Mouse (Mus musculus) hindlimb bud, embryonic 11.5 days (tissue): ENCODE data around the gene Itpr3.

Experiments
- DNase-seq: peaks from one replicate; pipeline ENCODE4 v3.0.0-alpha.2; 2012; ENCODE audit warnings: low read depth, low spot score; ENCODE audit errors: extremely low spot score

Itpr3 gene

GRCm38 (mm10) chr17:27070913-27071312 lies 13.8 kb downstream of the Itpr3 start:
- DNase-seq, result no peak

GRCm38 (mm10) chr17:27071630-27072029 lies 14.5 kb downstream of the Itpr3 start:
- no peak for DNase-seq

GRCm38 (mm10) chr17:27072363-27072762 lies 15.3 kb downstream of the Itpr3 start:
- DNase-seq, result no peak

DNA sequence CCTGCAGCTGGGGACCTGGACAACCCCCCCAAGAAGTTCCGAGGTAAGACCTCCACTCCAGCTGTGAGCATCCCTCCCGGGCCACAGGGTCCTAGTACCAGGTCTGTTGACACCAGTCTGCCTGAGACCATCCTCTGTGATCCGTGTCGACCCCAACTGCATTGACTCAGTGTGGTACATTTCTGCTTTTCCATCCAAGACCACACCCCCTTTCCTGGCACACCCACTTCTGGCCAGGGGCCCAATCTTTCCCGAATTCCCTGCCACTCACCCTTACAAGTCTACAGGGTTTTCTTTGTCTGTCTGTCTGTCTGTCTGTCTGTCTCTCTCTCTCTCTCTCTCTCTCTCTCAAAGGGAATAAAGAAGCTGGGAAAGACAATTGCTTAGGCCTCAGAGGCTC lies 16.0 kb downstream of the Itpr3 start:
- DNase-seq, result no peak

GRCm38 (mm10) chr17:27073778-27074177 lies 16.7 kb downstream of the Itpr3 start:
- DNase-seq, result no peak

DNA sequence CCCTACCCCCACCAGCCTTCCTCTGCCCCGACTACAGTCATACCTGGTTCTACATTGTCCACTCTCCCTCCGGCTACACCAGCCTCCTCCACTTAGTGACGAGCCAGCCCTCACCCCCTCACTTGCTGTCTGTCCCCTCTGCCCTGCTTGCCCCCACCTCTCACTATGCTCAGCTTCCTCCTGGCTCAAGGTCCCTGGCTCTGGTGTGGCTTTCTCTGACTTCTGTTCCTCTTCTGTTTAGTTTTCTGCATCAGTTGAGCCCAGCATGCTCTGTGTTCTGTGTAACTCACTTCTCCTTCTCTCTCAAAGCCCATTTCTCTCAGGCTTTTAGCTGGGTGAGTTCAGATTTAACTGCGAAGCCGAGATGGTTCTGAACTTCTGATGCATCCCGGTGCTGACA lies 17.1 kb downstream of the Itpr3 start:
- DNase-seq, result no peak

- DNase-seq, result no peak
Observed at GRCm38 (mm10) chr17:27074849-27075745, 18.0 kb downstream of the Itpr3 start.

GRCm38 (mm10) chr17:27077133-27077532 lies 20.0 kb downstream of the Itpr3 start:
- no peak for DNase-seq

GRCm38 (mm10) chr17:27077920-27078319 lies 20.8 kb downstream of the Itpr3 start:
- DNase-seq, result no peak

- no peak for DNase-seq
Observed at GRCm38 (mm10) chr17:27078499-27078898, 21.4 kb downstream of the Itpr3 start.

DNA sequence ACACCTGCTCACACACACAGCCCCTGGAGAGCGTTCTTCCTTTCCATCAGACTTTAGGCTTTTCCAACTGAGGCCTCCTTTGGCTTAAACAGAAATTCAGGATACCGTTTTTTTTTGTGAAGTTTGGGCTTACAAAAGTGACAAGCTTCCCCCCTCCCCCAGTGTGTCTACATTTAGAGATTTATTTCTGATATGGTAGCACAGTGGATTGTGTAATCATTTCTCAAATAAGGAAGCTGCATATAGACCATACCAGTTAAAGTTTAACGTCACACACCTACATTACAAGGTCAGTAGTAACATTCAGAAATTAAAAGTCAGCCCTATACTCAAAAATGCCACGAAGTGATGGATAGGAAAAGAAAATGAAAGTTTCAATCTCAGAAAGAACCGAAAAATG lies 24.8 kb downstream of the Itpr3 start:
- DNase-seq, result no peak

DNA sequence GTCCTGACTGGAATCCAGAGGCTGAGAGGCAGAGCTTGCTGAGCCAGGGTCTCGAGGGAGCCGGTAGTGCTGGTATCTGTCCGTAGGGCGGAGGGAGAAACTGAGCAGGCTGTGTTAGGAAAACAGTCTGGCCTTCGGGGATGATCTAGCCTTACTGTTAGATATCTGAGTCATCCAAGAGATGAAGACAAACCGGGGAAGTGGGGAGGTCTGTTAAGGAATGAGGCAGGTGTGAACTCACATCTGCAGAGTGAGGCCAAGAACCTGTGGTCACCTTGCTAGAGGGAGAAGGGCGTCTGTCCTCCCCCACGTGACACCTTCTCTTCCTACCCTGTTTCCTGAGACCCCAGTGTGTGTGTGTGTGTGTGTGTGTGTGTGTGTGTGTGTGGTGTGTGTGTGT lies 25.7 kb downstream of the Itpr3 start:
- no peak for DNase-seq

DNA sequence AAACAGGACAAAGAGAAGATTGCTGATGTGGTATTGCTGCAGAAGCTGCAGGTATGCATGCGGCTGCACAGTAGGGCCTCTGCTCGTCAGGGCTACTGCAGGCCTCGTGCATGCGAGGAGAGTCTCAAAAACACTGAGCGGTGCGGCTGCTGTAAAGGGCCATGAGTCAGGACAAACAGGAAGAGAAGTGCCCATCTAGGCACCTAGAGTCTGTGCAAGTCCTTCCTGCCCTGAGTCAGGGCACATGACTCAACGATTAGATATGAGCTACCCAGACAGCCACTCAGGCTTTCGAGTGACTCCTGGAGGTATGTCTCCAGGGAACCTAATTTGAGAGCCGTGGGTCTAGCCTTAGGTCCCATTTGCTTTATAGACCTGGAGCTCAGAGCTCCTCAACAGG lies 26.5 kb downstream of the Itpr3 start:
- no peak for DNase-seq

GRCm38 (mm10) chr17:27085676-27086075 lies 28.6 kb downstream of the Itpr3 start:
- DNase-seq, result peak; percentile 31

GRCm38 (mm10) chr17:27087426-27087825 lies 30.3 kb downstream of the Itpr3 start:
- no peak for DNase-seq

- DNase-seq, result no peak
Observed at GRCm38 (mm10) chr17:27090068-27090467, 33.0 kb downstream of the Itpr3 start.

- DNase-seq, result no peak
Observed at GRCm38 (mm10) chr17:27095690-27096089, 38.6 kb downstream of the Itpr3 start.

GRCm38 (mm10) chr17:27101675-27102074 lies 44.6 kb downstream of the Itpr3 start:
- DNase-seq, result no peak

- no peak for DNase-seq
Observed at GRCm38 (mm10) chr17:27105698-27106470, 48.8 kb downstream of the Itpr3 start.

- no peak for DNase-seq
Observed at GRCm38 (mm10) chr17:27106745-27107144, 49.6 kb downstream of the Itpr3 start.

GRCm38 (mm10) chr17:27107936-27108335 lies 50.8 kb downstream of the Itpr3 start:
- no peak for DNase-seq

DNA sequence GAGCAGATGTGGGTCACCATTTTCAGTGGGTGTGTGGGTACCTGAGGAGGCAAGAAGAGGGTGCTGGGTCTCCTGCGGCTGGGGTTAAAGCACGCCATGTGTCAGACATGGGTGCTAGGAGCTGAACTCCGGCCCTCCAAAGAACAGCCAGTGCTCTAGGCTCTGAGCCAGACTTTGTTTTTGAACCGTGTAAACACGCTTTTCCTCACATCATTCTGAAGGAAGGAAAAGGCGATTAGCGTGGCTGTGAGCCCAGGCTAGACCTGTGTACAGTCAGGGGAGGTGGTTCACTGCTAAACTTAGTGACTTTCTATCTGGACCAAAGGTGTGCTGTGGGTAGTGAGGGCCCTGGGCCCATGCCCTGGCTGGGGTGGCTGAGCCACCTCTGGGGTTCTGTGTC lies 53.0 kb downstream of the Itpr3 start:
- no peak for DNase-seq
